Mouse (Mus musculus) naive thymus-derived CD4-positive, alpha-beta T cell, adult 2 months (primary cell): Measurements from ENCODE around the gene Zdhhc13.
A peak's percentile ranks its signal among the peaks of the same experiment; 100 is the strongest.

Source experiments
- DNase-seq: peaks from one replicate; pipeline ENCODE4 v3.0.0-alpha.2; 2011; ENCODE audit warnings: low read depth

Gene Zdhhc13

DNA sequence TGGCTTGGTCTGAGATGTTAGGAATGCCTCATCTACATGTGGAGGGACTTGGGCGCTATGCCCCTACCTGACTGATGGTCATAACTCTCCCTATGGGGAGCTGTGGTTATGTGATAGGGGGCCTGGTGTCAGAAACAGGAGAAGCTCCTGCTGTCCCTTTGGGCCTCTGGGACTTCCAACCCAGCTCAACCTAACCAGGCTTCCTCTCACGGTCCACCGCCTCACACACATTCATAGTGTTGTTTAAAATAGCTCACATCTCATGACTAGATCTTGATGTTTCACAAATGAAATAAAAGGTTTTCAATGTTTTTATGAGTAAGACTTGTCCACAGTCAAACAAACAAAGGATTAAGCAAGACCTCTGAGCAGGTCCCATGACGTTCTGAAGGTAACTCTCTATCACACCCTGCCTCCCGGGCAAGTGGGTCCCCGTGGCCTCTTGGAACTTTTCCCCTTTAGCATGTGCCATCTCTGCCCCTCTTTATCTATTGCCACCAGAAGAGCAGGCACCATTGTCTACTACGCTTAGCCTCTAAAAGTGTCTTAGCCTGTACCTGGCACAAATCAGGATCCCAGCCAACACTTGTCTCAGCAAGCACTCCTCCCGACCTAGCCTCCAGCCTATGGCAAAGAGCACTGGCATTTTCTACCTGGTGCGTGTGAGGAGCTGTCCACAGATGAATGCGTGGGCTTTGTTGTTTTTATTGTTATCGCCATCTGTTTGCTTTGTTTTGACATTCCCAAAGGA, 3.9 kb upstream of the Zdhhc13 start:
- no peak for DNase-seq

DNA sequence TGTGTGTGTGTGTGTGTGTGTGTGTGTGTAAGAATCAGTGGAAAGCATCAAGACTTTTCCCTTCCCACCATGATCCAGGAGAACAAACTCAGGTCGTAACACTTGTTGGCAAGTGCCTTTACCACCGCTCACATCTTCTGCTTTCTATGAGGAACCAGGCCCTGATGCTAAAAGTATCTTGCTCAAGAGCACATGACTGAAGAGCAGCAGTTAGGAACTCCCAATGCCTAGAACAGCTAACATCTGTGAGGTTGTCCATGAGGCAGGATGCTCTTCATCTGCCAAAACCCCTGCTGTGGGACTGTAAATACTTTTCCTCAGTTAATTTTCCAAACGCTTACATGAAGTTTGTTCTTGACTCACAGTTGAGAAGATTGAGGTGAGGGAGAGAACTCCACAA, 455 bp upstream of the Zdhhc13 start:
- no peak for DNase-seq

DNA sequence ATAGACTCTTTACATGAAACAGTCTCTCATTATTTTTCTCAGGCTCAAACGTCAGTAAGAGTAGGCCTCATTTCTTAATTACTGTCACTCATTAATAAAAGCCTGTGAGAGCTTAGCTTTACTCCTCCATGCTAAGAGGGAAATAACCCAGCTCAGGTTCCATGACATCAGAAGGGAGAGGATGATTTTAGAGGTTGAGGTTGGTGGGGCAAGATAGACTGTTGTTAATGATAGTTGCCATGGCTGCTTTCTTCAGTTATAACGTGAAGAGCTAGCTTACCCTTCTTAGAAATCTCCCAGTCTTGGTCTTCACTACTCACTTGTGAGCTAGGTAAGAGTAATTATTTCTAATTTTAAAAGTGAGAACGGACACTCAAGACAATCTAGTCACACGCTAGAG, 1.3 kb downstream of the Zdhhc13 start:
- DNase-seq: peak; percentile 38

DNA sequence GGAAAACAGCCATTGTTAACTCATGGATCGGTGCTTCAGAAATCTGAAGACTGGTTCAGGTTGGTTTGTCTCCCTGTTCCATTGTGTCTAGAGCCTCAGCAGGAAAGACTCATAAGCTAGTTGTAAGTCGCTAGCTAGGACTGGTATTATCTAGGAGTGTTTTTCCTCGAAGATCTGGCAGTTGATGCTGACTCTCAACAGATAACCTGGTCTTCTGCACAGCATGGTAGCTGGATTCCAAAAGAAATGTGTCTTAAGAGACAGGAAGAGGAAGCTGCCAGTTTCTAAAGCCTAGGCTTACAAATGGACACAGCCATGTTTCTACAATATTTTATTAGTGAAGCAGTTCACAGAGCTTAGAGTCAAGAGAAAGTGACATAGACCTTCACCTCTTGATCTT, 2.6 kb downstream of the Zdhhc13 start:
- DNase-seq: no peak

DNA sequence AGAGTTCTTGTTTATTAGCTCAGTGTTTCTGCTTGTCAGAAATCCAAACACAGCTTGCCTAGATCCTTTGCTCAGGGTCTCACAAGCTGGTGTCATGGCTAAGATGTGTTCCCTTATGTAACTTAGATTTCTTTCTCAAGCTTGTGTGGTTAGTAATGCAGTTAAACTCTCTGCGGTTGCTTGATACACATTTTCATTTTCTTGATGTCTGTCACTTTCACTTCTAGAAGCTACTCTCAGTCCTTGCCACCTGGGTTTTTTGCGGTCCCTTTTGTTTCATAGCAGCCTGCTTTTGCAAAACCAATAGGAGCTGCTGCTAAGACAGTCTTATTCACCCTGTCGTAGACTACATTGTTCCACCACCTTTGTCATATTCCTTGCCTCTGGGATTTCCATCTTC, 6.3 kb downstream of the Zdhhc13 start:
- peak; percentile 48 for DNase-seq

DNA sequence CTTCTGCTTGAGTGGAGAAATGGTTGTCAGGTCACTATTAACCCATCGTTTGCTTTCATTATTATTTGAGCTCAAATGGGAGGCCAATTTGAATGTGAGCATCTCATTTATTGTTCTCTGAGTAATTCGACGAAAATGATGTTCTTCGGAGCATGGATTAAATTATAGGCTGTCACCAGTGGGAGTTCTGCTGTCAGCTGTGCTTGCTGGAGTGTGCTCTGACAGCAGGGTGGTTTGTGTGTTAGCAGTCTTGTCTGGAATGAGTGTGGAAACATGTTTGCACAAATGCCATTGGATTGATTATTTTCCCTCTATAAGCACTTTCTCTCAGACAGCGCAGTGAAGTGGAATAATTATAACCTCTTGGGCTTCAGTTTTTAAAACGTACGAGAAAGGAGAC, 14.6 kb downstream of the Zdhhc13 start:
- no peak for DNase-seq

DNA sequence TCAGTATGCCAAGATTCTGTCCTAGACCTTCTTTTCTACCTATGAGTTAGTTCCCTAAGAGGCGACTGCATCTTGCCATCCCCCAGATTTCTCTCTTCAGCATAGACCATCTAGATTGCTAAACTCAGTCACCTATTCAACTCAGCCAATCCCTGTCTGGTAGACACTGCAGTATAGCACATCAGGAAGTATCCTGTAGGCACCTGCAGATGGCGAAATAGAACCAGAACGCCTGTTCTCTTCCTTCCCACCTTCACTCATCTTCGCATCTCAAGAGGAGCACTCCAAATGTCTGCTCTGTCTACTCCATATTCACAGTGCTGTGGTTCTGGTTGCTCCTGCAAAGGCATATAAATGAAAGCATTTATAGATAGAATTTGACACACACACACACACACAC, 17.8 kb downstream of the Zdhhc13 start:
- no peak for DNase-seq

DNA sequence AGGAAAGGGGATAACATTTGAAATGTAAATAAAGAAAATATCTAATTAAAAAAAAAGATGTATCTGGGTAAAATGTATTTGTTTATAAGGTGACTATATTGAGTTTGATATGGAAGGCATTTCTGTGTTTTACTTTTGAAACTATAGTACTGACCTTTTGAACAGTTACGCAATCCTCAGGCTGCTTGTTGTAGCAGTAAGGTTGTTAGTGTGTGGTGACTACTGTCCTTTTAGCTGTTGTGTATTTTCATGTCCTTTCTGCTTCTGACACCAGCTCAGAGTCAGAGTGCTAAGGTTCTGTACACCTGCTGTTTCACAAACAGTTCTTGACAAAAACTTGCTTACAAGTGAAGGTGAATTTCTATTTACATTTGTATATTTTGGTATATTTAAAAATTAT, 21.8 kb downstream of the Zdhhc13 start:
- no peak for DNase-seq

DNA sequence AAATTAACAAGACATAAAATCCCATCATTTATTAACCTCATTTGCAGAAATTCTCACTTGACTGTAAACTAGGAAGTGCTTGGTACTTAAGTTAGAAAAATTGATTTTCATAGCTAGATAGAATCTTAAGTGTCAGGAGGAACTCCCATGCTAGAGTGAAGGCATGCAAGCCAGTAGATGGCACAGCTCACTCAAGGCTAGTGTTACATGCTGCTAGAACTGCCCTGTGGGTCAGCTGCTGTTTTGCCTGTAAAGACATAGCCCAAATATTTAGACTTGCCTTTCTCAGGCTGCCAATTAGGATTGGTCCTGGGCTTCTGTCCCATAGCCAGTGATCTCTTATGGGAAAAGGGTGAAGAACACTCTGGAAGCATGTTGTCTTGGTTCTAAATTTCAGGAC, 23.6 kb downstream of the Zdhhc13 start:
- DNase-seq: no peak

DNA sequence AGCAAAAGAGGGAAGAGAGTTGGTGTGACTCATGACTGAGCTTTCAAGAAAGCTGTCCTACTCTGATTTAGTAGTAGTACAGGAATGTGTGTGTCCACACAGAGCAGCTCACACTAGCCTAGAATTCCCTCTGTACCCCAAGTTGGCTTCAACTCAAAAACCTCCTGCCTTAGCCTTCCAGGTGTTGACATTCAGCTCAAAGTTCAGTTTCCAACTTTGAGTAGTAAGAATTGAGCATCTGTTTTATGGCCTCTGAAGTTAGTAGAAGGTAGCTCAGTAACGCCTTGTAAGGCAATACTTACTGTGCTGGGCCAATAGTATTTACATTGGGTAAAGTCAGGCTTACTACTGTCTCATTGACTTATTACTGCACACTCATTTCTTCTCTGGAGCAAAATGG, 24.8 kb downstream of the Zdhhc13 start:
- DNase-seq: no peak

DNA sequence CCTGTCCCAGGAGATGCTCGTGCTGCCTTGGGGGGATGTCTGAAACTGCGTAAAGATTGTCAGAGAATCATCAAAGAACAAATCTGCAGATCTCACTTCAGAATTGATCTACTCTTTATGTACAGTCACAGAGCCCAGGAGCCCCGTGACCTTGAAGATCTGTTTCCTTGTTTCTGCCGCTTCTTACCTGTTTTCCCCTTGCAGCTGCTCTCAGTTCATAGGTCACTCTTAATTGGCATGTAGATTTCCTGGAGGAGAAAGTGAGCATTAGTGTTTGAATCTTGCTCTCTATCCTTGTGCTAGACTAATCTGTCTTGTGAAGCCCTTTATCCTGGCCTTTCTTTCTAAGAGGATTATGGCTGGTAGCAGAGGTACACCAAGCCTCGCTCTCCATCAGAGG, 32.9 kb downstream of the Zdhhc13 start:
- DNase-seq: no peak

DNA sequence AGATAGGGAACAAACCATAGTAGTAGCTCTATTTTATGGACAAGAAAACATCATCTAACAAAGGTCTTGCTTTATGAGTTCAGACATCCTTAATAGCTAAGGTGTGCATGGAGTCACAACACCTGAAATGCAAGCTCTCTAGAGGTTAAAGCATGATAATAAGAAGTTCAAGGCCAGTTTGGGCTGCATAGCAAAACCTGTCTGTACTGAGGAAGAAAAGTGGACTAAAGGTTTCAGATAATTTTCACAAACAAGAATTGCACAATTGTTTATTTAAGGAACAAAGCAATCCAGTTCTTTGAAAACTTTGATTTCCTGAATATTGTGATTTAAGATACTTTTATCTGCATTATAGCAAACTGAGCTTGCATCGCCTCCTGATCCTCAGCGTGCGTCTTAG, 34.8 kb downstream of the Zdhhc13 start:
- DNase-seq: no peak

DNA sequence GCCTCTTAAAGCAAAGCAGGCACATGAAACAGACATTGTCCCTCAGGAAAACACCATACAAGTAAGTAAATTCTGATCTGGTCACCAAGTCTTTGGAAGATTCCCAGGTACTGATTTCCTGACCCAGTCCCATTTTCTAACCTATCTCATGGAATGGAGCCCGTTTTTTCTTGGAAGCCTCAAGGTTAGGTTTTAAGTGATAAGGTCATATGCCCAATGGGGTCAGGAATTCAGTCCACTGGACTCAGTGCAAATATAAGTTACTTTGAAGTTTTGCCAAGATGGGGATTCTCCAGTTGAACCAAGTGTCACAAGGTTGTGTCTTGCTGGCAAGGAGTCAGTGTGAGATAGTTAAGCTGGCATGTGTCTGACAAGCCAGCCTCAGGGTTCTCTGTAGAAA, 35.9 kb downstream of the Zdhhc13 start:
- DNase-seq: no peak

DNA sequence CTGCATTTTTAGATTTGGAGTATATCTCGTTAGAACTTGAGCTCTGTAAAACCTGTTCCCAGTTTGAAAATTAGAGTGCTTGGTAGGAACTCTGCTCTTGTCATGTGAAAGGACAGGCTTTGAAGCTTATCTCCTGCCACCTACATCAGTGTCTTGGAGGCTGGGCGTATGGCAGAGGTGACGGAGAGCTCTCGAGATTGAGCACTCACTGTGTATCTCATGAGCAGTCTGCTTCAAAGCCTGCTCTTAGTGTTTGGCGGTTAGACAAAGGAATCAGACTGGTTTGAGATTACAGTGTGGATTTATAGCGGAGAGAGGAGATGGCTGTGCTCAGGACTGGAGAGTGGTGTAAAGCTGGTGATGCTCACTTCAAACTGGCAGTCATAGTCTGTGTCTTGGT, 36.4 kb downstream of the Zdhhc13 start:
- no peak for DNase-seq

DNA sequence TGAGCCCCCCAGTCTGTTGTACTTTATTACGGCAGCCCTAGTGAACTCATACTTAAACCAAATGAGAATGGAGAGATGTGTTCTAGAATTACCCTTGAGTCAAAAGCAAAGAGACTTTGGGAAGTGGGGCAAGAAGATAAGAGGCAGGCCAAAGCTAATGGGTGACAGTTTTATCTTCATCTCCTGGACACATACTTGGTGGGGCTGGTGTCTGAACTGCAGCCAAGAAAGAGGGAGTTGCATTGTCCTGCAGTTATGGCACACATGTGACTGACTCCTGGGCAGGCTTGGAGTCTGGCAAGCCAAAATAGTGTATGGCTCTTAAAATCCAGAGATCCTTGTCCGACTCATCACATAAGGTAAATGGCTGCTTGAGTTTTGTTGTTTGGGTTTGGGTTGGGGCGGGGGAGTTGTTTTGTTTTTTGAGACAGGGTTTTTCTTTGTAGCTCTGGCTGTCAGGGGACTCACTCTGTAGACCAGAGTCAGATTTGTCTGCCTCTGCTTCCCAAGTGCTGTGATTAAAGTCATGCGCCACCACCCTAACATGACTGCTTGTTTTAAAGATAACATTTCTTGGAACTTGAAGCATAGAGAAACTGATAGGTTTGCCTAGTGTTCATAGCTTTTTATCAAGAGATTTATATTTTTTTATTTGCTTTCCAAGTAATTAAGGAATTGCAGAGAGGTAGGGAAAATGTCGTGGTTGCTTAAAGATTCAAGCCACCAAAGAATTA, 40.5 kb downstream of the Zdhhc13 start:
- DNase-seq: no peak

DNA sequence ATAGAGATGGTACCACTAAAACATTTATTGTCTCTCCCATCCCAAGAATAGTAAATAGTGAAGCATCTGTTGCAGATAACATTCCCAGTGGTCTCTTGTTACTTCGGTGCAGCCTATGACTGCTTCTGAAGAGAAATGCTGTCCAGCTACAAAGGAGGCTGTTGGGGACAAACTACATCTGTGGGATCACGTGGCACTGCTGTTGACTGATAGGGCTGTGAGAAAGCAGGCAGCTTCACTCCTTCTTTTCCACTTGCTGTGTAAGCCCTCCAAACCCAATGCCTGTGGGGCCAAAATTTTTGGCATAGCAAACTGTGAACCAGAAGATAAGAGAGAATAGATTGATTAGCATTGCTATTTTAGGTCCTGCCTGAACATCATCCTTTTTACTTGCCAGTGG, 41.6 kb downstream of the Zdhhc13 start:
- no peak for DNase-seq

DNA sequence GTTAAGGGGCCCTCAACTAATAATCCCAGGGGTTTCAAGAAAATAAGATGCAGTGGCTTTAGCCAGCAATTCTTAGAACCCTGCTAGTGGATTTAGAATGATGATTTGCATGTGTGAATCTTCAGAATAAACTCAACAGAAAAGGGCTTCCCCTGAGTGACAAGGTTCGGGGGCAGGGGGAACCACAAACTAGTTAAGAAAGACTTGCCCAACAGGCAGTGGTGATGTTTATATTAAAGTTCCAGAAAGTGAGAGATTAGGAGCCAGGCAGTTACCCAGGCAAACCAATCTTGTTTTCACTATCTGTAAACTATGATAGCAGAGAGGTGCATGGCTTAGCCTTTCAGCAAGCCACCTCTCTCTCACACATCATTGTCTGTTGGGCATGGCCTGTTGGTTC, 43.9 kb downstream of the Zdhhc13 start:
- no peak for DNase-seq

DNA sequence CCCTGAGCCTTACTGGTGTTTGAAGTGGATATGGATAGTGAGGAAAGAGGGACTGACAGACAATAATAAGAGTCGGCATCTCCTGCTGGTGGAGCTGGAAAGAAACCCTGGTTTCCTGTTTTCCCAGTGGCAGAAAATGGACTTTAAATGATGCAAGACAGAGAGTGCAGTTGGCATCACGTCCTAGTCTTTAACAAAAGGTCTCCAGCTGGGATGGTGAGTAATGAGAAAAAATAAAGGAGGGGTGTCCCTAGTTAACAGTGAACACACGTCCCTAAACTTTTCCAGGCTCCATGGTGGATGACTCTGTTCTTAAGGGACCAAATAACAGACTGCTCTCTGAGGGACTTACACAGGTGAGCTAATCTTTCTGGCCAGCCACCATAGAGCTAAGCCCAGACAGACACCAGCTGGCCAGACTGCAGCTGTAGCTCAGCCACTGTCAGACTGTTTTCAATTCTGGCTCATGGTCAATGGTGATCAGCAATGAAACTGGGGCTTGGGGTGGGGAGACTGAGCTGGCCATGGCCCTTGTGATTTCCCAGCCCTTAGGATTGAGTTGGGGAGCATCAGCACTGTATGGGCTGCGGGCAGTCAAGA, 45.7 kb downstream of the Zdhhc13 start:
- DNase-seq: no peak

DNA sequence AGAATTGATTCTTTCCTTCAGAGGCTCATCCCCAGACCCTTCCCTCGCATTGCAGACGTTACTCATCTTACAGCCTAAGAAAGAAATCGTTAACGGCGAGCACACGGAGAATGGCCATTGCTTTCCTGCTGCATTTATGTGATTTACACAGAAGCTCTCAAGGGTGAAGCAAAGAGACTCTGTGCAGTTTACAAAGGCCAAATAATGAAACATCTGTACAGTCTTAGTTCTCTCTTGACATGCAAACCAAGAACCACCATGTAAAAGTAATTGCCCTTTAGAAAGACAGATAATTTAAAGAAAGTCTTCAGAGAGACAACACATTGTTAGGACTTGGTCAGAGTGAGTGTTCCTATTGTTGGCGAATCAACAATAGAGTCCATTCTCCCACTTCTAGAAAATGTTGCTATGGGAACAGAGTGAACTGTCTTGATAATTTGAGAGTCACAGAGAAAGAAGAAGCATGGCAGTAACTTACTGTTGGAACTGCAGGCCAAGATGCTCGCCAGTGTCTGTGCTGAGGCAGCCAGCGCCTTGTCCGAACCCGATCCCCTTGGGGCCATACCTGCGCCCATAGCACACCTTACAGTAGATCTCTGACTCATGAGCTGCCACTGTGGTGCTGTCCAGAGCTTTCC, 46.3 kb downstream of the Zdhhc13 start:
- no peak for DNase-seq

DNA sequence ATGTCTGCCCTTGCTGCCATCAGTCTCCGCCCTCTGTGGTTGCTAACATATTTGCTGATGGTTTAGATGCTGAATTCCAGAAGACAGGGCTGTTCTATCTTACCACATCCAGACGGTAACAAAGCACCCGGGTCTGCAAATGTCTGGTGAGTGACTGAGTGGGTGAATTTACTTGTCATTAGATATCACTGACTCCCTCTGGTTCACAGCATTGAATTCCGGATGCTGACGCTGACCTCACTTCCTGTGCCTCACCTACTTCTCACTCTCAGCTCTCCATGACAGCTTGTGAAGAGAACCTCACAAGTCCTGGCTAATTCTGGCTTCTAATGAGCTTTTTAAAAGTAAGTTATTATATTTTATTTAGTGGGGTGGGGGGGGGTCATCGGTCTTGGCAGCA, 48.1 kb downstream of the Zdhhc13 start:
- DNase-seq: no peak

DNA sequence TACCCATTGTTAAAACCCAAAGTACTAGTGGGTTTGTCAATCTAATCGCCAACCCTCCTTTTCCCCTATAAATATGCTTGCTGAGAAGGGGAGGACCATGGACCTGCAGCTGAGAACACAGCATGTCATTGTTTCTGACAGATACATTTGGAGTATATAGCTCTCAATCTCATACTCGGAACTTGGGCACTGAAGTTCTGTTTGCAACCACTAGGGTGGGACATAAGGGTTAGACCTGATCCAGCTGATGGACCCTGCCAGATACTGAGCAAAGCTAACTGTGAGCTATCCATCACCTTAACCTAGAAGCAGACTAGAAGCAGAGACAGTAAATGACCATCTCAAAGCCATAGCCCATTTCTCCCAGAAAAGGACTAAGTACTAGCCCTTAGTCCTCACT, 49.6 kb downstream of the Zdhhc13 start:
- DNase-seq: no peak

DNA sequence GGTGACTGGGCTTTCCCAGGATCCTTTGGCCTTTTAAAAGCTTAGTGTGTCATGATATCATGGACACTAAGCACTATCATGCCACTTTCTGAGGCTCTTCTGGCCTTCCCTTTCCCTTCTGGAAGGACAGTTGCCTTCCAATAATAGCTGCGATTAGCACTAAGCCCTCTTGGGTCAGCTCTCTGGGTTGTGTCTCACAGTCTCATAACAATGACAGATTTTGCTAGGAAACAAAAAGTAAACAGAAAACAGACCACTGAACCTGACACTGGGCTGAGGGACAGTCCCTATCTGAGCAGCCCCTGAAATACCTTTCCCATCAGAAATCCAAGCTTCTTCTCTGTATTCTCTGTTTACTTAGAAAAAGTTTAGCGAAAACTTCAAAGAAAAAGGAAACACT, 51.7 kb downstream of the Zdhhc13 start:
- DNase-seq: no peak

DNA sequence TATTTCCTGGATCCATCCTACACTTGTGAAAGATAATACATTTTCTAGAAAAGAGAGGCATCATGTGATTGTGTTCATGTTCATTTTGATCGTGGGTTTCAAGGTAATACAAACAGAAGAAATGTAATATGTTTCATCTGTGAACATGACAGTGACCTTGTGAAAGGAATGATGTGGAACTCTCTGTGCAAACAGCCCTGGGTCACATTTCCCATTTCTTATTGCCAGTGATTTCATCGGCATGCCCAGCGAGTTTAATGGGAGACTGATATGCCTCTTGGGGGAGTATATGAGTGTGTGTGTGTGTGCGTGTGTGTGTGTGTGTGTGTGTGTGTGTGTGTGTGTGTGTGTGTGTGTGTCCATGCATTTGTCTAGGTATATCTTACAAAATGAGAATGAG, 52.7 kb downstream of the Zdhhc13 start:
- no peak for DNase-seq
